Mouse (Mus musculus) midbrain, embryonic 13.5 days (tissue): ENCODE data around the gene Cela3a. TPM values are rescaled to one million over a fixed set of nuclear protein-coding genes. Genes with fewer than 3 reads are reported as not detected.

Experiments
- ATAC-seq: fragments of 200-750 bp; cut with Nextera tagmentation; 2 replicates; pipeline ENCODE4 v1.8.0; 2017; ENCODE audit warnings: mild to moderate bottlenecking, moderate TSS enrichment, moderate library complexity
- H3K27ac ChIP-seq: fragments of 300-500 bp; sonication (generic); 2 replicates; pipeline ENCODE4 v1.5.1; 2015; ENCODE audit warnings: inconsistent platforms, mild to moderate bottlenecking, moderate library complexity
- H3K27me3 ChIP-seq: fragments of 300-500 bp; sonication (generic); 2 replicates; pipeline ENCODE4 v1.6.1; 2015; ENCODE audit warnings: mild to moderate bottlenecking, inconsistent platforms
- H3K36me3 ChIP-seq: fragments of 300-500 bp; sonication (generic); 2 replicates; pipeline ENCODE4 v1.6.1; 2015; ENCODE audit warnings: mild to moderate bottlenecking, inconsistent platforms
- H3K4me1 ChIP-seq: fragments of 300-500 bp; sonication (generic); replicated peaks from 2 replicates; pipeline ENCODE4 v1.6.1; 2015; ENCODE audit warnings: inconsistent platforms
- H3K4me2 ChIP-seq: fragments of 300-500 bp; sonication (generic); replicated peaks from 2 replicates; pipeline ENCODE4 v1.6.1; 2015; ENCODE audit warnings: moderate library complexity, mild to moderate bottlenecking, inconsistent platforms
- H3K4me3 ChIP-seq: fragments of 300-500 bp; sonication (generic); replicated peaks from 2 replicates; pipeline ENCODE4 v1.5.1; 2015; ENCODE audit warnings: mild to moderate bottlenecking, inconsistent platforms
- H3K9ac ChIP-seq: fragments of 300-500 bp; sonication (generic); replicated peaks from 2 replicates; pipeline ENCODE4 v1.6.1; 2015; ENCODE audit warnings: mild to moderate bottlenecking, inconsistent platforms
- H3K9me3 ChIP-seq: fragments of 300-500 bp; sonication (generic); 2 replicates; pipeline ENCODE4 v1.6.1; 2016; ENCODE audit warnings: mild to moderate bottlenecking, inconsistent platforms
- WGBS: fragments of 180-500 bp; shearing (Covaris S2); methylation state at CpG from one replicate; pipeline ENCODE4 v1.1.7; 2015; 5-methylcytosine and 5-hydroxymethylcytosine counted together
- polyA plus RNA-seq: library from polyadenylated mRNA; unstranded; fragments of >200 nt; fragmentation: Nextera tagmentation; extraction: Ambion mirVana; gene quantifications from 2 replicates; pipeline ENCODE4 v1.2.1, GENCODE M21; 2015

Cela3a gene
- polyA plus RNA-seq, 1 experiment from 2014 or later, result not detected

DNA sequence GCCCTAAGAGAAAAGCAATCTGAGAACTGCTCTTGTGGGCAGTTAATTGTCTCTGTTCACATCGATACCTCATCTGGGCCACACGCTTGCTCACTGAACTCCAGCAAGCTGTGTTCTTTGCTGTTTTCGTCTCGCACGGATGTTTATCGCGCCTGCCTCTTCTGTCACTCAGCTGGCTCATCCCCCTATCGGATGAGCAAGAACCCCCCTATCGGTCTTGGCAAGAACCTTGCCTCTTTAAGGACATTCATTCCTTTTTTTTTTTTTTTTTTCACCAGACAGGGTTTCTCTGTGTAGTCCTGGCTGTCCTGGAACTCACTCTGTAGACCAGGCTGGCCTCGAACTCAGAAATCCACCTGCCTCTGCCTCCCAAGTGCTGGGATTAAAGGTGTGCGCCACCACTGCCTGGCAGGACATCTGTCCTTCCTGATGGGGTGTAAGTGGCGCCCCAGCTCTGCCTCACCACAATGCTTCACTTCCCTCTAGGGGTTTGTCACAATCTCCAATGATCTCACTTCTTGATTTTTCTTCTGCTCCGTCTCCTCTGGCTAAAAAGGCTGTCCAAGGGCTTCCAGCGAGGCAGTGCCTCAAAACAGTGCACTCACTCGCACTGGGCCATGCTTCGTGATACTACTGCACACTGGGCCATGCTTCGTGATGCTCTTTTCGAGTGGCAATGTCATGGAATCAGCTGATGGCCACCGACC is 44.1 kb downstream of the Cela3a start:
- H3K4me2 ChIP-seq, result no peak overlapping the region
- no peak overlapping the region for H3K9ac ChIP-seq
- peaks cover 8% of the 10 kb centered on the region for H3K4me1 ChIP-seq
- H3K36me3 ChIP-seq, result no peaks in the 10 kb centered on the region
- H3K27me3 ChIP-seq, result no peaks in the 10 kb centered on the region; the same call in 1 of the 2 replicates
- ATAC-seq, result no peak
- H3K9me3 ChIP-seq, result no peaks in the 10 kb centered on the region
- no peak overlapping the region for H3K4me3 ChIP-seq
- no peak overlapping the region for H3K27ac ChIP-seq
- WGBS, result 86% methylated on average over 19 of the region's 19 CpGs

DNA sequence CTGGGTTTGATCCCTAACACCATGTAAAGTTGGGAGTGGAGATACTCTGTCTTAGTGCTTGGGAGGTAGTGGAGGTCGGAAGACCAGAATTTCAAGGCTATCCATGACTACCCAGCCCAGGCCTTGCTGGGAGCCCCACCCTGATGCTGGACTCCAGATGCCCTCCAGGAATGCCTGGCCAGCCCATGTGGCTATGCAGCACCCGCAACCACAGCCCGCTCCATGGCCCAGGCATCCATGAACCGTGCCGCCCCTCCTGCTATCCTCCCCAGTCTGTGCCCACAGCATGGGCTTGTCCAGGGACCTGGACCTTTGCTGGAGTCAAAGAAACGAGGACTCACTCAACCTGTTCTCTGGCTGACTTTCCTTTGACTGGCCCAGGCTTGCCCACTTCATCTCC is 44.8 kb downstream of the Cela3a start:
- Histone ChIP-seq H3K4me2 (no peak overlapping the region), H3K4me3 (no peak overlapping the region), H3K36me3 (no peaks in the 10 kb centered on the region), H3K4me1 (peaks cover 1% of the 10 kb centered on the region), H3K9me3 (no peaks in the 10 kb centered on the region), H3K27ac (no peak overlapping the region), H3K9ac (no peak overlapping the region), H3K27me3 (no peaks in the 10 kb centered on the region; the same call in 1 of the 2 replicates)
- 94% methylated on average over 6 of the region's 6 CpGs for WGBS
- ATAC-seq, result no peak

DNA sequence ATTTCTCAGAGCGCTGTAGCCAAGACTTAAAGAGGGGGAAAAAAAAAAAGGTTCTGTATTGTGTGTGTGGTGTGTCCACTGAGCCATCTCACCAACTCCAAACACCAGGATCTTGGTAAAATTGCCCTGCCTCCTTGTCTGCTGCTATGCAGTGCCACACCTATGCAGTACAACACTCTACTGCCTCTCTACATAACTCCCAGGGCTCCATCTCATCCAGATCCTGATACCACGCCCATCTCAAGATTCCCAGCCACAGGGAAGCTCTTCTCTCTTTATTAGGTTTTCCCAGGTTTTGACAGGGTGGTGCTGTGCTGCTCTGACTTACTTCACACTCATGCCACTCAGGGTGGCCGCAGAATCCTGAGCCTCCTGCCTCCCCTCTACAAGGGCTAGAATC is 48.6 kb downstream of the Cela3a start:
- no peak overlapping the region for H3K4me2 ChIP-seq
- no peak overlapping the region for H3K27ac ChIP-seq
- H3K9me3 ChIP-seq, result no peaks in the 10 kb centered on the region
- H3K36me3 ChIP-seq, result no peaks in the 10 kb centered on the region
- no peak for ATAC-seq
- no peak overlapping the region for H3K4me3 ChIP-seq
- H3K27me3 ChIP-seq, result no peaks in the 10 kb centered on the region
- H3K4me1 ChIP-seq, result peaks cover 5% of the 10 kb centered on the region
- no peak overlapping the region for H3K9ac ChIP-seq
- 59% methylated on average over 3 of the region's 3 CpGs for WGBS

DNA sequence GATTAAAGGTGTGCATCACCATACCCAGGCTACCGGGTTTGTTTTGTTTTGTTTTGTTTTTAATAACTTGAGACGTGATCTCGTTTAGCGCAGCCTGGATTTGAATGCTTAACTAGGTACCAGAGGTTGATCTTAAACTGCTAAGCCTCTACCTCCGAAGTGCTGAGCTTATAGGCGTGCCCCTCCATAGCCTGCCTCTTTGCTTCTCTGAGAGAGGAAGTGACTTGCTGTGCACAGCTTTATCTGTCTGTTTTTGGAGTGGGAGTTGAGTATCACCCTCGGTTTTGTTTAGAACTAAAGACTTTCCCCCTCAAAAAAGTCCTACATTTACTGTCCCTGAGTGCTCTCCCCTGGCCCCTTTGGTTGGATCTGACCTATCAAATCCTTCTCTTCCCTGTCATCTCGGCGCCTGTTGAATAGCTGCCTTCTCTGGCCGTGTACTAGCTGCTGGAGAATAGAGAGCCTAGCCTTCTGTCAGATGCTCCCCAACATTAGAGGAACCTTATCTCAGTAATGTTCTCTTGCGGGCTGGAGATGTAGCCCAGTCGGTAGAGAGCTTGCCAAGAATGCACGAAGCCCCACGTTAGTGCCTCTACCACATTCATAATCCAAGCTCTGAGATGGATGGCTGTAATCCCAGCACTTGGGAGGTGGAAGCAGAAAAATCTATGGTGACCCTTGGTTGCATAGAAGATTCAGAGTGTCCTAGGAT is 51.1 kb downstream of the Cela3a start:
- H3K4me1 ChIP-seq, result peaks cover 29% of the 10 kb centered on the region
- H3K27me3 ChIP-seq, result no peaks in the 10 kb centered on the region
- H3K36me3 ChIP-seq, result no peaks in the 10 kb centered on the region
- no peak overlapping the region for H3K27ac ChIP-seq
- no peak overlapping the region for H3K9ac ChIP-seq
- ATAC-seq, result no peak
- peak overlapping the region; percentile 76 for H3K4me2 ChIP-seq
- WGBS, result 59% methylated on average over 14 of the region's 14 CpGs
- no peaks in the 10 kb centered on the region for H3K9me3 ChIP-seq
- no peak overlapping the region for H3K4me3 ChIP-seq

DNA sequence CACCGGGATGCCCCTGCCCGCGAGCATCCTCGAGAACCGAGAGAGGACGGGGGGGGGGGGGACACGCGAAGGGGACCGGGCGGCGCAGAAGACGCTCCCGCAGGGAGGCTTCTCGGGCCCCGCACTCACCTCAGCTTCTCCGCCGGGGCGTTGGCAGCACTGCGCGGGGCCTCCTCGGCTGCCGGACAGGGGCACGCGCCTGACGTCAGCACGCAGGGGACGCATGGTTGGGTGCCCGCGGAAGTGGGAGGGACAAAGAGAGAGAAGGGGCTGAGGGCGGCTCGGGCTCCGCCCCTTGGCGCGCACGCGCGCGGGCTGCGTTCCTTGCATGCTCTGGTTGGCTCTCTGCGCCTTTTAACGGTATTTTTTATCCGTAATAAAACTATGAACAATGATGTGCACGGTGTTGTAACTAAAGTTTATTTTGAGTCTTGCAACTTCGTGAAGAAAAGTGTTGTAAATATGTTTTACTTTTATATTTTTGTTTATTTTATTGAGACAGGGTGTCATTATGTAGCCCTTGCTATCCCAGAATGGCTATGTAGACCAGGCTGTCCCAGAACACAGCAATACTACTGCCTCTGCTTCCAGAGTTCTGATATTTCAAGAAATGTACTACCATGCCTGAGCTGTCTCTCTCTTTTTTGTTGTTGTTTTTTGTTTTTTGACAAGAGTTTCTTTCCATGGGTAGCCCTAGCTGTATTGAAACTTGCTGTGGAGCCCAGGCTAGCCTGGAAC is 51.9 kb downstream of the Cela3a start, which contains the start of gene Cdc42:
TSS of gene Cdc42 (minus strand) at position 204 of the 738 bp plus-strand sequence.
- Histone ChIP-seq H3K4me1 (peaks cover 36% of the 10 kb centered on the region), H3K27me3 (no peaks in the 10 kb centered on the region), H3K4me2 (peak within 1 kb of the TSS; percentile 76), H3K36me3 (no peaks in the 10 kb centered on the region), H3K4me3 (peak within 1 kb of the TSS; percentile 97), H3K9ac (peak within 1 kb of the TSS; percentile 98), H3K9me3 (no peaks in the 10 kb centered on the region), H3K27ac (peak within 1 kb of the TSS; percentile 98)
- WGBS, result under 1% methylated on average over 39 of the region's 44 CpGs
- ATAC-seq, result peak; percentile 97

DNA sequence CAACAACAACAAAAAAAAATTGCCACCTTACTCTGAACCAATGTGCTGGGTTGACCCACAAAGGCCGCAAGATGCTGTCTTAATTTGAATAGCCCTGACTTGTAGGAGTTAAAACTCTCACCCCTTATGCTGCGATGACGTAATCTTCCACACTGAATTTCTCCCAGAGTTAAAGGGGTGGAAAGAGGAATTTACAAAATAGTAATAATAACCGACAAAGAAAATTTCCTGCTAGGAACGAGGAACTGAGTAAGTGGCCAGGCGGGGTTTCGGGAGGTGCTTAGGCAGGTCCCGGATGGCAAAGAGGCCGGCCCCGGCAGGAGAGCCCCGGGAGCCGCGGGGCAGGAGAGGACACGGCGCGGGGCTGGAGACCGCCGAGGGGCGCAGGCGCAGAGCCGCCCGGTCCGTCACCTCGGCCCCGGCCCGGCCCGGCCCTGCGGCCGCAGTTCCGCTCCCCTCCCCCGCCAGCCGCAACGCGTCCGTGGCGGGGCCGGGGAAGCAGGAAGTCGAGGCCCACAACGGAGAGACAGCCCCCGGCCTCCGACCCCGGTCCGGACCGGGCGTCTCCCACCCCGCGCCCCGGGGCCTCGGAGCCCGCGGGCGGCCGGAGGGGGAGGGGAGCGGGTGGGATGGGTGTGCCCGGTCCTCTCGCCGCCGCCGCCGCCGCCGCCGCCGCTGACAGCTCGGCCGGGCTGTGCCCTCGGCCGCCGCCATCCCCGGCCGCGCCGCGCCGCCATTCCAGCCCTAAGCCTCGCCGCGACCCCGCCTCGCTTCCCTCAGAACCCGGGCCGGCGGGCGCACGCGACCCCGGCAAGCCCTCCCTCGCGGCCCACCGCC is 52.7 kb downstream of the Cela3a start:
- peak overlapping the region; percentile 97 for H3K4me3 ChIP-seq
- 0% methylated on average over 59 of the region's 90 CpGs for WGBS
- H3K4me1 ChIP-seq, result peaks cover 37% of the 10 kb centered on the region

More for the DNA sequence above, 52.7 kb downstream of the Cela3a start:
- no peaks in the 10 kb centered on the region for H3K27me3 ChIP-seq
- no peaks in the 10 kb centered on the region for H3K9me3 ChIP-seq
- peak overlapping the region; percentile 76 for H3K4me2 ChIP-seq
- peak overlapping the region; percentile 98 for H3K27ac ChIP-seq
- peak; percentile 83 for ATAC-seq
- no peaks in the 10 kb centered on the region for H3K36me3 ChIP-seq
- peak overlapping the region; percentile 98 for H3K9ac ChIP-seq

Other genes with a start within 250 kb of the Cela3a start
- 0.59 and 1.4 TPM in 2 replicates for gene Wnt4, start 132.3 kb downstream of the Cela3a start, polyA plus RNA-seq
- gene Cdc42, start 52.1 kb downstream of the Cela3a start, polyA plus RNA-seq, result 749 and 804 TPM in 2 replicates
- gene Cela3b, start 20.7 kb upstream of the Cela3a start, polyA plus RNA-seq, result not detected in 2 replicates
- not detected in 2 replicates for gene 1700013G24Rik, start 43.5 kb upstream of the Cela3a start, polyA plus RNA-seq
- 4.2 and 5.0 TPM in 2 replicates for gene Hspg2, start 59.0 kb upstream of the Cela3a start, polyA plus RNA-seq
- gene Ldlrad2, start 164.8 kb upstream of the Cela3a start, polyA plus RNA-seq, result 0.58 TPM in 1 of 2 replicates, not detected in the other
- gene Usp48, start 184.0 kb upstream of the Cela3a start, polyA plus RNA-seq, result 71.7 and 72.9 TPM in 2 replicates